Mouse (Mus musculus) neural tube, embryonic 10.5 days (tissue): Measurements from ENCODE around the gene Hsf4.
"Not testable (repeated sequence)": the region's sequence is repeated elsewhere in the genome, so short reads cannot be mapped to it uniquely, and the experiment has no call there.

Experiments
- DNase-seq: peaks from one replicate; pipeline ENCODE4 v3.0.0-alpha.2; 2017; ENCODE audit warnings: low spot score; ENCODE audit errors: extremely low spot score

Hsf4 gene

GRCm38 (mm10) chr8:105282239-105282638 is 12.6 kb downstream of the Hsf4 start:
- DNase-seq: no peak

DNA sequence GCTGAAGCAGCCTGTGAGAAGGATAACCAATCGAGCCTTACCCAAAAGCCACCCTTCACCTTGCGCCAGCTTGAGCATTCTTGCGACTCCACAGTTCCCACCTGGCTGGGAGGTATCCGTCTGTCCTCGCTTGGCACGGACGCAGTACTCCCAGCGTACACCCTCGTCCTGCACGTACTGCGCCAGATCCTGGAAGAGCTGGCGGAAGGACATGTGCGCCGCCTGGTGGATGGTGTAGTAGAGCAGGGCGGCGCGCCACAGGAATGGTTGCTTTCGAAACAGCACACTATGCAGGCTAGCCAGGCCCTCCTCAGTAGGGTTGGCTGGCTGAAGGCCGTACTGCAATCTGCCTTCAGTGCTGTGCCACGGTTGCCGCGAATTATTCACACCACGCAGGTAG is 13.5 kb downstream of the Hsf4 start:
- no peak for DNase-seq

- no peak for DNase-seq
Observed at GRCm38 (mm10) chr8:105285514-105285913, 15.9 kb downstream of the Hsf4 start.

DNA sequence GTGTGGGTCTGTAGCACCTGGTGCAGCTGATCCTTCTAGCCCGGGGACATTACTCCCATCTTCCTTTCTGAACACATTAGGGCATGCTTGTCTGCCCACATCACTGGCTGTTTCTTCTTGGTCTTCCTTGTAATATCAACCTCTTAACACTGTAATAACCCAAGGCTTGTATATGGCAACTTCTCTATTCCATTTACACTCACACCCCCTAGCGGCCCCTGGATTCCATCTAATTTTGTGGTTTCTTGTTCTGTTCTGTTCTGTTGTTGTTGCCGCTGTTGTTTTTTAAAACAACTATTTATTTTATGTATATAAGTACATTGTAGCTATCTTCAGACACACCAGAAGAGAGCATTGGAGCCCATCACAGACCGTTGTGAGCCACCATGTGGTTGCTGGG is 17.3 kb downstream of the Hsf4 start:
- no peak for DNase-seq

- no peak for DNase-seq
Observed at GRCm38 (mm10) chr8:105288231-105288630, 18.6 kb downstream of the Hsf4 start.

DNA sequence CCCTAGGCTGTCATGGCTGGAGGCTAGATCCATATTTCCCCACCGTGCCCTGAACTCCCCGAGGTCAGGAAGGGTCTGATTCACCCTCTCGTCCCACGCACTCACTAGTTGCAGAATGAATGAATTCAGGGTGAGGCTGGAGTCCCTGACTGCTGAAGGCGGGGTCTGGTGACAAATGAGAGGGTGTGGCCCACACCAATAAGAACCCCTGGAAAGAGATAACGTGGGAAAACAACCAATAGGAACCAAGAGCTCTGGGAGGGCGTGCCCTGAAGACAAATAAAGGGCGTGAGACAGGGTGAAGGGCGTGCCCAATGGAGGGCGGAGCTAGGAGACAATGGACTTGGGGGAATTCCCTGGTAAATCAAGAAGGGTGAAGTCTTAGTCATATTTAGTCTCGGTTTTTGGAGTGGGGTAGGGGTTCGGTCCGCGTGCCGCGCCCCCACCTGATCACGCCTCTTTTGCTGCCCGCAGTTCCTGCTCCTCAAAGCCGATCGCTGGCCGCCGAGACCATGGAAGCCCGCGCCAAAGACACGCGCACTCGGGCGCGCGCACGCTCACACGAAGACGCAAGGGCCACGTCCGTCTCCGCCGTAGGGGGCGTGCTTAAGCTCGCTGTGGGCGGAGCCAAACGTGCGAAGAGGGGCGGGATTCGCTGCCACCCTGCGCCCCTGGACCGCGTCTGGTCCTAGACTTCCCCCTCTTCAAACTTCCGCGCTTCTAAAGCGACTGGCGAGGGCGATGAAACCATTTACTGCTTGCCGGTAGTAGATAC is 19.5 kb downstream of the Hsf4 start:
- peak; percentile 95 for DNase-seq

- peak; percentile 62 for DNase-seq
Observed at GRCm38 (mm10) chr8:105289805-105290460, 20.3 kb downstream of the Hsf4 start, which contains the start of gene 4931428F04Rik. TSS of gene 4931428F04Rik (minus strand) at chr8:105289864.

DNA sequence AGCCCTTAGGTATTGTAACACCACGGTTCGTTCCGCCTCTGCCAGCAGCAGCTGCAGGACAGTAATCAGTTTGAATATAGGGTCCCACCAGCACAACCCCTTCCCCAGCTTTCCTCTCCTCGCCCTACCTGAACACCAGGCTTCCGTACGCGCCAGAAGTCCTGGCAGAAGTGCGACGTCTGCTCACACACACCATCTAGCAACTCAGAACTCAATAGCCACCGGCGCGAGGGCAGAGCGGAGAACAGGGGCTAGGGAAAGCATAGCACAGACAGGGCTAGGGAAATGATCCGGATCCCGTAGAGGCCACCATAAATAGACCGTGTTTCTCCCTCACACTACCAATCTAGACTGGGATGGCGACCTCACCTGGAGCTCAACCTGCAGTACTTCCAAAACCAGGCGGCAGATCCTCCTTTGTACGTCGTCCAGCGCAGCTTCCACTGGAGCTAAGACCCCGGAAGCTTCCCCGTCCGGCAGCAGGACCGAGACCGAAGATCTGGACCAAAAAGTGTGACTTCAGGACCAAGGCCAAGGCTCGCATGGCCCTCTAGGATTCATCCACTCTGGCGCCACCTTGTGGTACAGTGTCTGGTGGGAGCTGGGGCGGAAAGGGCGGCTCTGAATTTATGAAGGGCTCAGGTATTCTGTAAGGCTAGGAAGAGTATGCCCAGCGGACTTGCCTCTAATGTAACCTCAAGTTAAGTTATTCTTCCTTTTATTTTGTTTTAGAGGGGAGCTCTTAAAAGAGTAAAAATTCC is 21.1 kb downstream of the Hsf4 start:
- peak; percentile 94 for DNase-seq

GRCm38 (mm10) chr8:105291364-105291763 is 21.8 kb downstream of the Hsf4 start:
- not testable (repeated sequence) for DNase-seq

DNA sequence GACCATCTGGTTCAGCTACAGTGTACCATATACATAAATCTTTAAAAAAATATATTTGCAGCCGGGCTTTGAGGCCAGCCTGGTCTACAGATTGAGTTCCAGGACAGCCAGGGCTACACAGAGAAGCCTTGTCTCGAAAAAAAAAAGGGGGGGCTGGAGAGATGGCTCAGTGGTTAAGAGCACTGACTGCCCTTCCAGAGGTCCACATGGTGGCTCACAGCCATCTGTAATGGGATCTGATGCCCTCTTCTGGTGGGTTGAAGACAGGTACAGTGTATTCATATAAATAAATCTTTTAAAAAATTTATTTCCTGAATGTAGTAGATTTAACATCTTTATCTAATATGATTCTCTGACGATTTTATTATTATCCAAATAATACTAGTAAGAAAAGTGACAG is 22.2 kb downstream of the Hsf4 start:
- not testable (repeated sequence) for DNase-seq

DNA sequence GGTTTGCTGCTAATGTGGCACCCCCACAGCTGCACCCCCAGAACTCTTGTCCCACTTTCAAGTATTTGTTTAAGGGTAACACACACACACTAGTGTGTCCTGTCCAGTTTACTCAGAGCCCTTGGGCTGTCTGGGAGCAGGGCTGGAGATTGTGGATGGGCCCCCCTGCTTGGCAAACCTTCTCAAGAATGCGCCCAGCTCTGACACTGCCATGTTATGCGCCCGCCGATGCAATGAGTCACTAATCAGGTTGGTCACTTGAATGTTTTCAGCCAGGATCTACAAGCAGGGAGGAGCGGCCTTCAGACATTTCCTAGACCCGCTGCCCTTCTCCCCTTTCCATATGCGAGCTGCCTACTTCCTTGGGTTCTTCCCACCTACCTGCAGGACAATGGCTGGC is 22.9 kb downstream of the Hsf4 start:
- DNase-seq: no peak

GRCm38 (mm10) chr8:105293405-105293804 is 23.8 kb downstream of the Hsf4 start:
- DNase-seq: no peak

DNA sequence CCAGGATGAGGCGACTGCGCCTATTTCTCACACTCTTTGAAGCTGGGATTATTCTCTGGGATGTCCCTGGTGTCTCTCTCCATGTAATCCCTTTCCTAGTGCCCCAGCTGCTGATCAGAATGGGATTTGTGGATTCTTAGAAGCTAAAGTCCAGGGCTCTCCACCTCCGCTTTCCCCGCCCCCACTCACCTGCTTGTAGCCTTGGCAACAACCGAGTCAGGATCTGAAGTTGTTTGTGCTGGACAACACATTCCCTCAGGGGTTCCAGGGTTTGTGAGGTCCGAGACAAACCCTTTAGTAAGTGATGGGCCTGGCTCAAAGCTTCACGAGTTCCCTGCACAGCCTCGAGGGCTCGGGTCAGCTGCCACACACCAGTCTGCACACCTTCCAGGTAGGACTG is 25.2 kb downstream of the Hsf4 start:
- no peak for DNase-seq

DNA sequence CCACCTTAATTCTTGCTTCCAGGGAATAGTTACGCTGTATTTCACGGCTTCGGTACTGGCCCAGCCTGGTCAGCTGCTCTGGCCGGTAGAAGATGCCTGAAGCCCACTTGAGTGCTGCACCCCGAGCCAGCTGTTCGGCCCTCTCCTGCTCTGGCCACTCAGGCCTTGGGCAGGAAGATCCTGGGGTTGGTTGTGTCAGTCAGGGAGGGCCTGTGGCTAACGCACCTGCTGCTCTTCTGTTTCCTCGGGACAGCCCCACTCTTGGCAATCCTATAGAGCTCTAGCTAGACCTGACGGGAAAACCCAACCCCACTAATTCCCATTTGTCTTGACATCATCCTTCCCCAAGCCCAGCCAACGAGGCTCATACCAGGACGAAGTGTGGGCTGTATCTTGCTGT is 25.7 kb downstream of the Hsf4 start:
- DNase-seq: no peak

GRCm38 (mm10) chr8:105295895-105296573 is 26.4 kb downstream of the Hsf4 start, which contains the start of gene Exoc3l:
TSS of gene Exoc3l (minus strand) at chr8:105296101.
- DNase-seq: no peak

DNA sequence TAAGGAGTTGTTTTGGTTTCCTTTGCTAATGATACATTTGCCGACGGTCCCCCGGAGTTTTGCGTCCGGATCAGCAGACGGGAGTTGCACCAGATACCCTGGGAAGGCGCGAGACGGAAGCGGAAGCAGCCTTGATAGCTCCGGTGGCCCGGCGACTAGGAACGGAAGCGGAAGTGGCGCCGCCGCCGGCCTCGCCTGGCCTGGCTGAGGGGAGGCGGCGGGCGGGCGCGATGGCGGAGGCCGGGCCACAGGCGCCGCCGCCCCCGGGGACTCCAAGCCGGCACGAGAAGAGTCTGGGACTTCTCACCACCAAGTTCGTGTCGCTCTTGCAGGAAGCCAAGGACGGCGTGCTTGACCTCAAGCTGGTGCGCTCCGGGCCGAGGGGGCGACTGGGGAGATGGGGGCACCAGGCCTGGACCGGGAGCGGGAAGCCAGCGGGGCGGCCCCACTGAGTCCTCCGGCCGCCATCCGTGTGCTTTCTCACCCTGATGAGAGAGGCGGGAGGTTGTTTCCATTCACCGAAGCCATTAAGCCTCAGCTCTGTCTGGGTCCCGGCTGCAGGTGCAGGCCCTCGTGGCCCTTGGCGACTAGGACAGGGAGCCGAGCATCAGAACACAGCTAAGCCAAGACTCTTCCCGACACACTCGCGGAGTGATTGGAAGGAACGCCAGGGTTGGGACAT is 28.1 kb downstream of the Hsf4 start, which contains the start of gene E2f4:
Gene E2f4 (plus strand): TSS at position 153 of the 682 bp plus-strand sequence.
- peak; percentile 93 for DNase-seq

GRCm38 (mm10) chr8:105298351-105299252 is 29.0 kb downstream of the Hsf4 start:
- DNase-seq: no peak

- DNase-seq: no peak
Observed at GRCm38 (mm10) chr8:105299962-105300361, 30.4 kb downstream of the Hsf4 start.

- DNase-seq: no peak
Observed at GRCm38 (mm10) chr8:105303396-105303795, 33.8 kb downstream of the Hsf4 start.

- DNase-seq: no peak
Observed at GRCm38 (mm10) chr8:105303874-105304273, 34.3 kb downstream of the Hsf4 start.
